Mouse (Mus musculus): ENCODE measurements at regions not wholly inside any gene's neighbourhood (a gene's known extent, or its start where the extent isn't known, plus 50 kb on each side); places are given as distances from the start of the nearest gene placed in this dataset.

DNA sequence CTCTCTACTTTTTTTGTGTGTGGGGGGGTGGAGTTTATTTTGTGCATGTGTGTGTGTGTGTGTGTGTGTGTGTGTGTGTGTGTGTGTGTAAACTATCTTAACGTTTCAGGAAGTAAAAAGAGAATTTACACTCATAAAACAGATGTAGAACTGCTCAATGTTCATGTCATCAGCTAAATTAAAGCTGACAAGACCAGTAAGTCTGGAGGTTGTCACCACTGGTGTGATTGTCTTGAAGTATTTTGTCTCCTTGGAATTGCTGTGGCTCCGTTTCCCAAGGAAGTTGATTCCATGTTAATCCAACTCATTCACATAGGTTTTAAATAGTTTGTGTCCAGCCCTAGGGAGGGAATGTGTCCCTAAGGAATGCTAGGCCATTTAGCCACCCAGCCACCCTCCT, 374.1 kb upstream of the Itga1 start:
- Histone ChIP-seq H3K9ac (ENCODE audit: insufficient read depth, low read depth, low read length, poor library complexity, severe bottlenecking) (no peak overlapping the region), H3K27ac (ENCODE audit: insufficient read depth, low read depth, low read length, poor library complexity, severe bottlenecking) (no peak overlapping the region), H3K36me3 (ENCODE audit: control insufficient read depth, insufficient read depth, low read length, poor library complexity, severe bottlenecking) (no peaks in the 10 kb centered on the region), H3K9me3 (ENCODE audit: control insufficient read depth, insufficient read depth, low read depth, low read length) (no peaks in the 10 kb centered on the region), H3K4me1 (ENCODE audit: control insufficient read depth in 2 of 2, insufficient read depth in 2 of 2, low read length in 2 of 2, poor library complexity in 1 of 2) (no peaks in the 10 kb centered on the region), H3K4me3 (ENCODE audit: insufficient read depth in 1 of 2, low read depth in 1 of 2, low read length in 2 of 2, poor library complexity in 1 of 2, severe bottlenecking in 1 of 2) (no peak overlapping the region)
- DNase-seq (ENCODE audit: low read depth, low spot score), result no peak
- no peak for TF ChIP-seq ZNF384 (IDR thresholded peaks at IDR 0.05; ENCODE audit: low read depth, low read length)
- TF ChIP-seq HCFC1 (IDR thresholded peaks at IDR 0.05; ENCODE audit: borderline replicate concordance, insufficient read depth, low read length), result no peak
- no peak for TF ChIP-seq CHD2 (IDR thresholded peaks at IDR 0.05; ENCODE audit: low read depth, low read length)
- TF ChIP-seq MAFK (IDR thresholded peaks at IDR 0.05; ENCODE audit: insufficient read depth, low read depth, low read length), result no peak
- TF ChIP-seq ZC3H11A (IDR thresholded peaks at IDR 0.05; ENCODE audit: borderline replicate concordance, low read depth, low read length), result no peak
- in situ Hi-C loops (cut with MboI; ENCODE audit: low sequenced_read_pairs in 2 of 2, unreplicated experiment in 2 of 2), result no loop called here

DNA sequence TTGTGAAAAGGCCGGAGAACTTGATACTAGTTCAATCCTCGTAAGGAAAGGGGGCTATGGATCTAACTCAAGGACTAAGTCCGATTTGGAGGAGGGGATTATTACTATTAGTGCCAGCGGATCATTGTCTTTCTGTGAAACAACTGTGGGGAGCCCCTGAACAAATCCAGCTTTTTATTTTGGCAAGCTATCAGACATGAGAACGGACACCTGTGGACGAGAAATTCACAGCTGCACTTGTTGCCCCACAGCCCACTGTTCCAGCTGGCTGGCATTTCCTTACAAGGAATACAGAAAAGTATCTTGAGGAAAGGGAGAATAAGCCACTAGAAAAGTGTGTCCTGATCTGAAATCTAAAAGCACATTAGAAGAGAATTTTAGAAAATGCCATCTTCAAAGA, 363.9 kb upstream of the Itga1 start:
- Histone ChIP-seq H3K4me1 (ENCODE audit: control insufficient read depth in 2 of 2, insufficient read depth in 2 of 2, low read length in 2 of 2, poor library complexity in 1 of 2) (no peaks in the 10 kb centered on the region), H3K4me3 (ENCODE audit: insufficient read depth in 1 of 2, low read depth in 1 of 2, low read length in 2 of 2, poor library complexity in 1 of 2, severe bottlenecking in 1 of 2) (no peak overlapping the region), H3K9me3 (ENCODE audit: control insufficient read depth, insufficient read depth, low read depth, low read length) (no peaks in the 10 kb centered on the region), H3K9ac (ENCODE audit: insufficient read depth, low read depth, low read length, poor library complexity, severe bottlenecking) (no peak overlapping the region), H3K36me3 (ENCODE audit: control insufficient read depth, insufficient read depth, low read length, poor library complexity, severe bottlenecking) (no peaks in the 10 kb centered on the region), H3K27ac (ENCODE audit: insufficient read depth, low read depth, low read length, poor library complexity, severe bottlenecking) (no peak overlapping the region)
- DNase-seq (ENCODE audit: low read depth, low spot score), result no peak
- TF ChIP-seq CHD2 (IDR thresholded peaks at IDR 0.05; ENCODE audit: low read depth, low read length) (no peak), MAFK (IDR thresholded peaks at IDR 0.05; ENCODE audit: insufficient read depth, low read depth, low read length) (no peak), HCFC1 (IDR thresholded peaks at IDR 0.05; ENCODE audit: borderline replicate concordance, insufficient read depth, low read length) (no peak), ZC3H11A (IDR thresholded peaks at IDR 0.05; ENCODE audit: borderline replicate concordance, low read depth, low read length) (no peak), ZNF384 (IDR thresholded peaks at IDR 0.05; ENCODE audit: low read depth, low read length) (no peak)
- in situ Hi-C loops (cut with MboI; ENCODE audit: low sequenced_read_pairs in 2 of 2, unreplicated experiment in 2 of 2), result loop anchor here in 1 of 2 experiments (25.0 kb wide), 1 partner anchor 1247 kb away; no protein-coding TSS in a partner anchor

DNA sequence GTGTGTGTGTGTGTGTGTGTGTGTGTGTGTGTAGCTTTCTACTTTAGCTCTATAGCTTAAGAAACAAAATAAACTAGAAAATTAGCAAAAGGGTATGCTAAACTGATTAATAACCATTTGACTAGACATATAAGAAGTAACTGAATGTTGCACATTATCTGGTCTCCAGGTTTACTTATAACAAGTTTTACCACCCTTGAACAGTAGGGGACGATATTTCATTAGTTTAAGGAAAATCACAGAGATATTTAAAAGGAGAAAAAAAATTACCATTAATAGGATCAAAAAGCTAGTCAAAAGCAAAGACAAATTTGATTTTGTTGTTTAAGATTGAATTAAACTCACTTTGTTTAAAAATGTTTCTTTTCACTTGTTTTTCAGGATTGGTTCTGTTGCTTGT, 349.5 kb upstream of the Itga1 start:
- no peaks in the 10 kb centered on the region for H3K36me3 ChIP-seq (ENCODE audit: control insufficient read depth, insufficient read depth, low read length, poor library complexity, severe bottlenecking)
- no peak overlapping the region for H3K4me3 ChIP-seq (ENCODE audit: insufficient read depth in 1 of 2, low read depth in 1 of 2, low read length in 2 of 2, poor library complexity in 1 of 2, severe bottlenecking in 1 of 2)
- no peak overlapping the region for H3K27ac ChIP-seq (ENCODE audit: insufficient read depth, low read depth, low read length, poor library complexity, severe bottlenecking)
- in situ Hi-C loops (cut with MboI; ENCODE audit: low sequenced_read_pairs in 2 of 2, unreplicated experiment in 2 of 2), result loop anchor here in 1 of 2 experiments (25.0 kb wide), 1 partner anchor 1261 kb away; no protein-coding TSS in a partner anchor
- no peak for TF ChIP-seq MAFK (IDR thresholded peaks at IDR 0.05; ENCODE audit: insufficient read depth, low read depth, low read length)
- no peak for TF ChIP-seq ZNF384 (IDR thresholded peaks at IDR 0.05; ENCODE audit: low read depth, low read length)
- TF ChIP-seq CHD2 (IDR thresholded peaks at IDR 0.05; ENCODE audit: low read depth, low read length), result no peak
- TF ChIP-seq ZC3H11A (IDR thresholded peaks at IDR 0.05; ENCODE audit: borderline replicate concordance, low read depth, low read length), result 0 out of 2 replicates have a peak, but pooled peaks have one; percentile 13
- TF ChIP-seq HCFC1 (IDR thresholded peaks at IDR 0.05; ENCODE audit: borderline replicate concordance, insufficient read depth, low read length), result no peak
- H3K9ac ChIP-seq (ENCODE audit: insufficient read depth, low read depth, low read length, poor library complexity, severe bottlenecking), result no peak overlapping the region
- no peaks in the 10 kb centered on the region for H3K4me1 ChIP-seq (ENCODE audit: control insufficient read depth in 2 of 2, insufficient read depth in 2 of 2, low read length in 2 of 2, poor library complexity in 1 of 2)
- H3K9me3 ChIP-seq (ENCODE audit: control insufficient read depth, insufficient read depth, low read depth, low read length), result no peaks in the 10 kb centered on the region
- peak; percentile 19 for DNase-seq (ENCODE audit: low read depth, low spot score)

- Histone ChIP-seq H3K4me1 (ENCODE audit: control insufficient read depth in 2 of 2, insufficient read depth in 2 of 2, low read length in 2 of 2, poor library complexity in 1 of 2) (no peaks in the 10 kb centered on the region), H3K27ac (ENCODE audit: insufficient read depth, low read depth, low read length, poor library complexity, severe bottlenecking) (no peak overlapping the region), H3K36me3 (ENCODE audit: control insufficient read depth, insufficient read depth, low read length, poor library complexity, severe bottlenecking) (no peaks in the 10 kb centered on the region), H3K9ac (ENCODE audit: insufficient read depth, low read depth, low read length, poor library complexity, severe bottlenecking) (no peak overlapping the region), H3K4me3 (ENCODE audit: insufficient read depth in 1 of 2, low read depth in 1 of 2, low read length in 2 of 2, poor library complexity in 1 of 2, severe bottlenecking in 1 of 2) (no peak overlapping the region), H3K9me3 (ENCODE audit: control insufficient read depth, insufficient read depth, low read depth, low read length) (no peaks in the 10 kb centered on the region)
- in situ Hi-C loops (cut with MboI; ENCODE audit: low sequenced_read_pairs in 2 of 2, unreplicated experiment in 2 of 2), result no loop called here
- no peak for DNase-seq (ENCODE audit: low read depth, low spot score)
- no peak for TF ChIP-seq MAFK (IDR thresholded peaks at IDR 0.05; ENCODE audit: insufficient read depth, low read depth, low read length)
- no peak for TF ChIP-seq ZNF384 (IDR thresholded peaks at IDR 0.05; ENCODE audit: low read depth, low read length)
Observed at GRCm38 (mm10) chr13:115427091-115428033, 325.6 kb upstream of the Itga1 start.
